Mouse (Mus musculus) spleen, postnatal 4 days (tissue): ENCODE data around the gene Hist1h4i.

Experiments used
- DNase-seq, 2 experiments: peaks; one replicate each; pipeline ENCODE4 v3.0.0; 2022; ENCODE audit warnings: low spot score in 2 of 2

Hist1h4i gene

GRCm38 (mm10) chr13:22036986-22037385 is 4.2 kb downstream of the Hist1h4i start:
- no peak for DNase-seq

- DNase-seq, result peak; percentile 57 to 80
Measured at GRCm38 (mm10) chr13:22036149-22036956, 4.8 kb downstream of the Hist1h4i start.

GRCm38 (mm10) chr13:22035267-22036148 is 5.7 kb downstream of the Hist1h4i start, which contains the start of the genes Hist1h2ah and Hist1h2bk:
Gene Hist1h2ah (minus strand): TSS chr13:22035568.
Gene Hist1h2bk (plus strand): TSS chr13:22035870.
- DNase-seq, result peak; percentile 84 to 88

GRCm38 (mm10) chr13:22034443-22035266 is 6.5 kb downstream of the Hist1h4i start:
- no peak for DNase-seq

GRCm38 (mm10) chr13:22033741-22034442 is 7.3 kb downstream of the Hist1h4i start:
- no peak for DNase-seq

GRCm38 (mm10) chr13:22030493-22030892 is 10.7 kb downstream of the Hist1h4i start:
- no peak for DNase-seq

- no peak for DNase-seq
Measured at GRCm38 (mm10) chr13:22029928-22030327, 11.2 kb downstream of the Hist1h4i start.

GRCm38 (mm10) chr13:22028673-22029460 is 12.3 kb downstream of the Hist1h4i start:
- DNase-seq, result peak; percentile 97 to 99

GRCm38 (mm10) chr13:22026058-22027031 is 14.8 kb downstream of the Hist1h4i start:
- DNase-seq, result peak; percentile 88 to 96

GRCm38 (mm10) chr13:22022241-22022640 is 18.9 kb downstream of the Hist1h4i start:
- peak; percentile 85 to 91 for DNase-seq

GRCm38 (mm10) chr13:22021581-22021980 is 19.6 kb downstream of the Hist1h4i start:
- no peak for DNase-seq

- DNase-seq, result peak; percentile 79 to 89
Measured at GRCm38 (mm10) chr13:22020901-22021339, 20.2 kb downstream of the Hist1h4i start.

- peak; percentile 56 to 78 for DNase-seq
Measured at GRCm38 (mm10) chr13:22019934-22020835, 21.0 kb downstream of the Hist1h4i start.

GRCm38 (mm10) chr13:22015479-22016450 is 25.4 kb downstream of the Hist1h4i start:
- DNase-seq, result peak; percentile 84 to 92

- no peak for DNase-seq
Measured at GRCm38 (mm10) chr13:22014411-22014845, 26.7 kb downstream of the Hist1h4i start.

GRCm38 (mm10) chr13:22013716-22014115 is 27.4 kb downstream of the Hist1h4i start:
- no peak for DNase-seq
